In genomic region chr19:14883707-14884421, GRCm38 (mm10) we compare ENCODE assay signal across 13 mouse cellular contexts.
A peak's percentile ranks its signal among the peaks of the same experiment; 100 is the strongest.
DNase-seq lines count a peak whose midpoint lies in the region; ATAC-seq and TF ChIP-seq lines count a peak whose summit lies in the region.
"Had no signal": no experiment of that assay in that cellular context is flagged by ENCODE, and none has a peak within 500 bp of the region (broad histone marks: within the 10 kb centered on the region; RNA-seq: fewer than 3 reads in every experiment).

No protein-coding gene starts in this region.

- no peak overlapping the region for H3K4me3 ChIP-seq in midbrain, postnatal 0 days (ENCODE audit: low read depth, low read length)
- H3K4me3 ChIP-seq in midbrain, embryonic 10.5 days: no peak overlapping the region
- no peak overlapping the region for H3K4me3 ChIP-seq in hindbrain, embryonic 11.5 days (ENCODE audit: low read depth, low read length)
- H3K4me3 ChIP-seq: liver, embryonic 13.5 days had no signal

- no peak for TF ChIP-seq CTCF in midbrain, postnatal 0 days (IDR thresholded peaks at IDR 0.05)

- no peak overlapping the region for H3K27ac ChIP-seq in midbrain, postnatal 0 days (ENCODE audit: low read depth, low read length)
- H3K27ac ChIP-seq in midbrain, embryonic 10.5 days (replicated peaks): no peak overlapping the region
- no peak overlapping the region for H3K27ac ChIP-seq in hindbrain, embryonic 11.5 days (ENCODE audit: low read depth, low read length)
- H3K27ac ChIP-seq: liver, embryonic 13.5 days had no signal

- no peak overlapping the region for H3K4me2 ChIP-seq in midbrain, postnatal 0 days (ENCODE audit: low read depth, low read length, poor library complexity, severe bottlenecking)
- H3K4me2 ChIP-seq in hindbrain, embryonic 11.5 days (replicated peaks; ENCODE audit: low read depth, low read length): no peak overlapping the region
- H3K4me2 ChIP-seq: liver, embryonic 13.5 days had no signal

- no peak overlapping the region for H3K9ac ChIP-seq in midbrain, postnatal 0 days (replicated peaks; ENCODE audit: low read length, poor library complexity, severe bottlenecking)
- H3K9ac ChIP-seq in hindbrain, embryonic 11.5 days (ENCODE audit: low read depth, low read length): no peak overlapping the region
- H3K9ac ChIP-seq: liver, embryonic 13.5 days had no signal

- H3K4me1 ChIP-seq in midbrain, postnatal 0 days (ENCODE audit: insufficient read depth, low read length): no peaks in the 10 kb centered on the region
- H3K4me1 ChIP-seq in midbrain, embryonic 10.5 days: peaks cover 24% of the 10 kb centered on the region
- H3K4me1 ChIP-seq in hindbrain, embryonic 11.5 days (replicated peaks; ENCODE audit: control insufficient read depth, insufficient read depth, low read length): peaks cover 3% of the 10 kb centered on the region; the same call in 1 of the 2 replicates
- H3K4me1 ChIP-seq: liver, embryonic 13.5 days had no signal

- DNase-seq in embryo, embryonic 9.5 days (ENCODE audit: extremely low spot score): peak; percentile 9
- no peak for DNase-seq in embryo, embryonic 10 days (ENCODE audit: low spot score)
- DNase-seq in midbrain, postnatal 0 days (ENCODE audit: low spot score): peak; percentile 38
- no peak for DNase-seq in midbrain, embryonic 10.5 days (ENCODE audit: low spot score)
- peak; percentile 14 for DNase-seq in hindbrain, embryonic 11.5 days (ENCODE audit: low spot score)
- DNase-seq in retina, embryonic 14.5 days (ENCODE audit: low spot score): peak; percentile 30
- no peak for DNase-seq in spleen, postnatal 10 days (ENCODE audit: low spot score in 2 of 2)
- no peak for DNase-seq in left cerebral cortex, adult 9 months (ENCODE audit: low spot score in 2 of 2)
- DNase-seq: cerebellum, adult 11 months; kidney, adult 8-10 months; liver, embryonic 13.5 days; lung, postnatal 4 days; thymus, adult 2 months had no signal

- H3K36me3 ChIP-seq in midbrain, postnatal 0 days (ENCODE audit: insufficient read depth, low read length): no peaks in the 10 kb centered on the region
- H3K36me3 ChIP-seq in midbrain, embryonic 10.5 days: no peaks in the 10 kb centered on the region
- H3K36me3 ChIP-seq in hindbrain, embryonic 11.5 days (ENCODE audit: control insufficient read depth, insufficient read depth, low read length): no peaks in the 10 kb centered on the region
- H3K36me3 ChIP-seq: liver, embryonic 13.5 days had no signal

- H3K9me3 ChIP-seq in midbrain, postnatal 0 days (ENCODE audit: low read length): no peaks in the 10 kb centered on the region
- no peaks in the 10 kb centered on the region for H3K9me3 ChIP-seq in midbrain, embryonic 10.5 days (replicated peaks)
- H3K9me3 ChIP-seq in hindbrain, embryonic 11.5 days (ENCODE audit: control insufficient read depth, low read length): no peaks in the 10 kb centered on the region
- H3K9me3 ChIP-seq: liver, embryonic 13.5 days had no signal

- no peaks in the 10 kb centered on the region for H3K27me3 ChIP-seq in midbrain, postnatal 0 days (ENCODE audit: insufficient read depth, low read length)
- H3K27me3 ChIP-seq in midbrain, embryonic 10.5 days (ENCODE audit: low read depth, poor library complexity, severe bottlenecking): peaks cover 69% of the 10 kb centered on the region
- no peaks in the 10 kb centered on the region for H3K27me3 ChIP-seq in hindbrain, embryonic 11.5 days (ENCODE audit: control insufficient read depth, insufficient read depth, low read length)

- ATAC-seq in midbrain, postnatal 0 days (ENCODE audit: low FRiP score): no peak
- peak; percentile 40; the same call in 1 of the 2 replicates for ATAC-seq in hindbrain, embryonic 11.5 days (ENCODE audit: low FRiP score)

- 49% methylated on average over 8 of the region's 8 CpGs for WGBS in midbrain, postnatal 0 days
- 62% methylated on average over 8 of the region's 8 CpGs for WGBS in midbrain, embryonic 10.5 days
- 41% methylated on average over 8 of the region's 8 CpGs for WGBS in hindbrain, embryonic 11.5 days

Comparison
In these comparisons a context has a peak if more than half of its experiments do, and no peak if none do; other contexts are left out.
1. DNase-seq: peak in embryo, embryonic 9.5 days (single experiment), midbrain, postnatal 0 days (single experiment), hindbrain, embryonic 11.5 days (single experiment) and retina, embryonic 14.5 days (single experiment); none in embryo, embryonic 10 days (single experiment), midbrain, embryonic 10.5 days (single experiment), spleen, postnatal 10 days (0 of 2) and left cerebral cortex, adult 9 months (0 of 2).